Comparison of ENCODE assay signal across 17 mouse cellular contexts in genomic region chr2:46187265-46187888, GRCm38 (mm10).
A peak's percentile ranks its signal among the peaks of the same experiment; 100 is the strongest.
DNase-seq lines count a peak whose midpoint lies in the region; ATAC-seq and TF ChIP-seq lines count a peak whose summit lies in the region.
"Had no signal": no experiment of that assay in that cellular context is flagged by ENCODE, and none has a peak within 500 bp of the region (broad histone marks: within the 10 kb centered on the region; RNA-seq: fewer than 3 reads in every experiment).

No protein-coding gene starts in this region.

- no peaks in the 10 kb centered on the region for H3K27me3 ChIP-seq in lung, embryonic 14.5 days (ENCODE audit: insufficient read depth, low read length)
- no peaks in the 10 kb centered on the region for H3K27me3 ChIP-seq in limb, embryonic 15.5 days
- H3K27me3 ChIP-seq in heart, embryonic 10.5 days (ENCODE audit: insufficient read depth, poor library complexity, severe bottlenecking): no peaks in the 10 kb centered on the region
- H3K27me3 ChIP-seq: forebrain, embryonic 12.5 days; heart, embryonic 13.5 days; hindbrain, embryonic 13.5 days had no signal

- ATAC-seq in lung, embryonic 14.5 days (ENCODE audit: insufficient read depth): peak; percentile 89
- ATAC-seq in limb, embryonic 15.5 days (ENCODE audit: insufficient number of reproducible peaks, low FRiP score, low TSS enrichment, low read depth): 0 out of 2 replicates have a peak, but pooled peaks have one; percentile 67

- no peaks in the 10 kb centered on the region for H3K4me1 ChIP-seq in lung, embryonic 14.5 days (ENCODE audit: insufficient read depth)
- H3K4me1 ChIP-seq in limb, embryonic 15.5 days: no peaks in the 10 kb centered on the region
- H3K4me1 ChIP-seq in heart, embryonic 10.5 days: no peaks in the 10 kb centered on the region
- H3K4me1 ChIP-seq: forebrain, embryonic 12.5 days; heart, embryonic 13.5 days; hindbrain, embryonic 13.5 days had no signal

- H3K4me2 ChIP-seq in lung, embryonic 14.5 days: no peak overlapping the region
- H3K4me2 ChIP-seq in limb, embryonic 15.5 days: no peak overlapping the region
- H3K4me2 ChIP-seq: forebrain, embryonic 12.5 days; heart, embryonic 13.5 days; hindbrain, embryonic 13.5 days had no signal

- no peaks in the 10 kb centered on the region for H3K9me3 ChIP-seq in lung, embryonic 14.5 days (ENCODE audit: low read depth, low read length)
- H3K9me3 ChIP-seq in limb, embryonic 15.5 days: no peaks in the 10 kb centered on the region
- no peaks in the 10 kb centered on the region for H3K9me3 ChIP-seq in heart, embryonic 10.5 days
- H3K9me3 ChIP-seq: forebrain, embryonic 12.5 days; heart, embryonic 13.5 days; hindbrain, embryonic 13.5 days had no signal

- H3K36me3 ChIP-seq in lung, embryonic 14.5 days (ENCODE audit: insufficient read depth): no peaks in the 10 kb centered on the region
- no peaks in the 10 kb centered on the region for H3K36me3 ChIP-seq in limb, embryonic 15.5 days
- H3K36me3 ChIP-seq in heart, embryonic 10.5 days: no peaks in the 10 kb centered on the region
- H3K36me3 ChIP-seq: forebrain, embryonic 12.5 days; heart, embryonic 13.5 days; hindbrain, embryonic 13.5 days had no signal

- DNase-seq in lung, embryonic 14.5 days: peak; percentile 66
- no peak for DNase-seq in lung, postnatal 25 days (ENCODE audit: low spot score)
- DNase-seq in NIH3T3 (ENCODE audit: low read depth): peak; percentile 37
- DNase-seq in embryo, embryonic 9.5 days (ENCODE audit: extremely low spot score): peak; percentile 7
- DNase-seq in heart, embryonic 10.5 days (ENCODE audit: low spot score): no peak
- no peak for DNase-seq in right cerebral cortex, adult 18-20 months
- DNase-seq: adrenal gland, adult 2 months; cerebellum, postnatal 36 days; gastrocnemius, postnatal 14 days; kidney, postnatal 4 days; liver; right cerebral cortex, postnatal 14 days; thymus, postnatal 4 days had no signal

- H3K4me3 ChIP-seq in lung, embryonic 14.5 days (ENCODE audit: low read depth, low read length): no peak overlapping the region
- no peak overlapping the region for H3K4me3 ChIP-seq in limb, embryonic 15.5 days
- no peak overlapping the region for H3K4me3 ChIP-seq in heart, embryonic 10.5 days
- H3K4me3 ChIP-seq: forebrain, embryonic 12.5 days; heart, embryonic 13.5 days; hindbrain, embryonic 13.5 days had no signal

- no peak for TF ChIP-seq CTCF in lung, embryonic 14.5 days (IDR thresholded peaks at IDR 0.05; ENCODE audit: low read depth)

- no peak overlapping the region for H3K9ac ChIP-seq in lung, embryonic 14.5 days
- no peak overlapping the region for H3K9ac ChIP-seq in limb, embryonic 15.5 days
- H3K9ac ChIP-seq: forebrain, embryonic 12.5 days; heart, embryonic 13.5 days; hindbrain, embryonic 13.5 days had no signal

- peak overlapping the region; percentile 16; the same call in 1 of the 2 replicates for H3K27ac ChIP-seq in lung, embryonic 14.5 days (ENCODE audit: low read depth)
- H3K27ac ChIP-seq in limb, embryonic 15.5 days: no peak overlapping the region
- H3K27ac ChIP-seq in heart, embryonic 10.5 days: no peak overlapping the region
- H3K27ac ChIP-seq: forebrain, embryonic 12.5 days; heart, embryonic 13.5 days; hindbrain, embryonic 13.5 days had no signal

Comparison
In these comparisons a context has a peak if more than half of its experiments do, and no peak if none do; other contexts are left out.
1. DNase-seq: peak in lung, embryonic 14.5 days (single experiment), NIH3T3 (single experiment) and embryo, embryonic 9.5 days (single experiment); none in lung, postnatal 25 days (single experiment), heart, embryonic 10.5 days (single experiment) and right cerebral cortex, adult 18-20 months (single experiment).